ENCODE assay signal across 8 mouse cellular contexts in genomic region chr3:95153874-95154273, GRCm38 (mm10). TPM values are rescaled to one million over a fixed set of nuclear protein-coding genes. Genes with fewer than 3 reads are reported as not detected.
DNase-seq lines count a peak whose midpoint lies in the region; ATAC-seq and TF ChIP-seq lines count a peak whose summit lies in the region.

No protein-coding gene starts in this region.

- H3K36me3 ChIP-seq in liver, embryonic 11.5 days (ENCODE audit: control insufficient read depth, insufficient read depth, low read length): no peaks in the 10 kb centered on the region

- no peak overlapping the region for H3K4me2 ChIP-seq in liver, embryonic 11.5 days

- H3K9me3 ChIP-seq in liver, embryonic 11.5 days (ENCODE audit: control insufficient read depth, low read length): no peaks in the 10 kb centered on the region

- H3K9ac ChIP-seq in liver, embryonic 11.5 days (ENCODE audit: low read depth, low read length): no peak overlapping the region

- intact Hi-C loops in left cerebral cortex, adult 2 months (cut with DNase I): no loop called here
- intact Hi-C loops in left cerebral cortex, postnatal 25 days (cut with DNase I): no loop called here

- H3K4me3 ChIP-seq in left cerebral cortex, adult 2 months: no peak overlapping the region
- no peak overlapping the region for H3K4me3 ChIP-seq in liver, embryonic 11.5 days (ENCODE audit: low read depth, low read length)

- WGBS in liver, embryonic 11.5 days: 42% methylated on average over 4 of the region's 4 CpGs

- peak; percentile 37 for DNase-seq in adrenal gland, adult 2 months
- DNase-seq in adrenal gland, postnatal 4 days (ENCODE audit: low spot score in 2 of 2): no peak
- DNase-seq in left cerebral cortex, adult 2 months (ENCODE audit: extremely low spot score in 1 of 2, low spot score in 2 of 2): no peak
- no peak for DNase-seq in left cerebral cortex, postnatal 25 days (ENCODE audit: low spot score in 2 of 2)
- DNase-seq in liver, embryonic 11.5 days (ENCODE audit: low spot score): peak; percentile 43
- peak; percentile 50 to 80 for DNase-seq in spleen, postnatal 10 days (ENCODE audit: low spot score in 2 of 2)
- no peak for DNase-seq in right cerebral cortex, postnatal 4 days
- no peak for DNase-seq in left cerebral cortex, adult 11 months (ENCODE audit: low spot score)

- TF ChIP-seq CTCF in left cerebral cortex, adult 2 months (IDR thresholded peaks at IDR 0.05): peak; percentile 56

- H3K27me3 ChIP-seq in liver, embryonic 11.5 days (replicated peaks; ENCODE audit: control insufficient read depth, insufficient read depth, low read length): no peaks in the 10 kb centered on the region

- H3K27ac ChIP-seq in left cerebral cortex, adult 2 months: no peak overlapping the region
- H3K27ac ChIP-seq in liver, embryonic 11.5 days (ENCODE audit: low read depth, low read length): no peak overlapping the region

- no peak for ATAC-seq in liver, embryonic 11.5 days (replicated peaks; ENCODE audit: low FRiP score)

- no peaks in the 10 kb centered on the region for H3K4me1 ChIP-seq in liver, embryonic 11.5 days (replicated peaks; ENCODE audit: control insufficient read depth, insufficient read depth, low read length)

RNA-seq across cellular contexts. Expression of gene Sema6c, which starts 6.4 kb away (rescaled TPM):
- 1 to 10 TPM; 2.6 to 3.8 TPM for total RNA-seq in adrenal gland, adult 2 months (2021)
- 8.6 and 12.4 TPM in 2 replicates for polyA plus RNA-seq in adrenal gland, adult 2 months (2012; rRNA removed)
- total RNA-seq in adrenal gland, postnatal 4 days (2021): 10 to 100 TPM; 15.3 to 15.4 TPM
- total RNA-seq in left cerebral cortex, adult 2 months (2021): 10 to 100 TPM; 24.8 to 26.5 TPM
- 10 to 100 TPM; 24.7 to 25.3 TPM for total RNA-seq in left cerebral cortex, postnatal 25 days (2021)
- 2.5 and 2.8 TPM in 2 replicates for polyA plus RNA-seq in liver, embryonic 11.5 days (2014; fragmentation: Nextera tagmentation; extraction: Ambion mirVana)

RNA-seq across cellular contexts. Expression of gene Tnfaip8l2, which starts 11.7 kb away (rescaled TPM):
- total RNA-seq in adrenal gland, adult 2 months (2021): 1 to 10 TPM; 2.0 to 2.2 TPM
- 3.7 and 4.9 TPM in 2 replicates for polyA plus RNA-seq in adrenal gland, adult 2 months (2012; rRNA removed)
- total RNA-seq in adrenal gland, postnatal 4 days (2021): 1 to 10 TPM; 2.9 to 3.4 TPM
- 1 to 10 TPM; 2.5 to 2.6 TPM for total RNA-seq in left cerebral cortex, adult 2 months (2021)
- 1 to 10 TPM; 2.6 to 3.2 TPM for total RNA-seq in left cerebral cortex, postnatal 25 days (2021)
- polyA plus RNA-seq in liver, embryonic 11.5 days (2014; fragmentation: Nextera tagmentation; extraction: Ambion mirVana): 4.8 and 5.4 TPM in 2 replicates

RNA-seq across cellular contexts. Expression of gene Lysmd1, which starts 20.0 kb away (rescaled TPM):
- total RNA-seq in adrenal gland, adult 2 months (2021): 1 to 10 TPM; 7.1 to 9.0 TPM
- polyA plus RNA-seq in adrenal gland, adult 2 months (2012; rRNA removed): 3.7 and 4.7 TPM in 2 replicates
- total RNA-seq in adrenal gland, postnatal 4 days (2021): 10 to 100 TPM; 10.7 to 11.5 TPM
- total RNA-seq in left cerebral cortex, adult 2 months (2021): 10 to 100 TPM; 13.5 to 16.1 TPM
- 10 to 100 TPM; 16.8 to 18.1 TPM for total RNA-seq in left cerebral cortex, postnatal 25 days (2021)
- 8.9 and 9.1 TPM in 2 replicates for polyA plus RNA-seq in liver, embryonic 11.5 days (2014; fragmentation: Nextera tagmentation; extraction: Ambion mirVana)

RNA-seq across cellular contexts. Expression of gene Scnm1, which starts 20.1 kb away (rescaled TPM):
- total RNA-seq in adrenal gland, adult 2 months (2021): 10 to 100 TPM; 33.4 to 37.0 TPM
- 17.6 and 18.6 TPM in 2 replicates for polyA plus RNA-seq in adrenal gland, adult 2 months (2012; rRNA removed)
- 10 to 100 TPM; 53.4 to 53.9 TPM for total RNA-seq in adrenal gland, postnatal 4 days (2021)
- total RNA-seq in left cerebral cortex, adult 2 months (2021): 10 to 100 TPM; 45.6 to 49.7 TPM
- 10 to 100 TPM; 42.1 to 46.2 TPM for total RNA-seq in left cerebral cortex, postnatal 25 days (2021)
- polyA plus RNA-seq in liver, embryonic 11.5 days (2014; fragmentation: Nextera tagmentation; extraction: Ambion mirVana): 53.1 and 58.5 TPM in 2 replicates

RNA-seq across cellular contexts. Expression of gene Tmod4, which starts 29.6 kb away (rescaled TPM):
- total RNA-seq in adrenal gland, adult 2 months (2021): under 1 TPM; 0.48 to 0.52 TPM
- polyA plus RNA-seq in adrenal gland, adult 2 months (2012; rRNA removed): 0.17 and 0.30 TPM in 2 replicates
- total RNA-seq in adrenal gland, postnatal 4 days (2021): 1 to 10 TPM; 3.7 to 7.8 TPM
- under 1 TPM in 1 of 2 experiments, not detected in 1; 0.82 TPM for total RNA-seq in left cerebral cortex, adult 2 months (2021)
- total RNA-seq in left cerebral cortex, postnatal 25 days (2021): not detected
- 1.1 TPM in 2 replicates for polyA plus RNA-seq in liver, embryonic 11.5 days (2014; fragmentation: Nextera tagmentation; extraction: Ambion mirVana)

Comparison
In these comparisons a context has a peak if more than half of its experiments do, and no peak if none do; other contexts are left out.
1. DNase-seq: peak in adrenal gland, adult 2 months (single experiment), liver, embryonic 11.5 days (single experiment) and spleen, postnatal 10 days (2 of 2); none in adrenal gland, postnatal 4 days (0 of 2), left cerebral cortex, adult 2 months (0 of 2), left cerebral cortex, postnatal 25 days (0 of 2), right cerebral cortex, postnatal 4 days (single experiment) and left cerebral cortex, adult 11 months (single experiment).